Mouse (Mus musculus) bone marrow macrophage, adult 2 months (primary cell): ENCODE measurements at regions not wholly inside any gene's neighbourhood (a gene's known extent, or its start where the extent isn't known, plus 50 kb on each side); places are given as distances from the start of the nearest gene placed in this dataset.
"Not testable (repeated sequence)": the region's sequence is repeated elsewhere in the genome, so short reads cannot be mapped to it uniquely, and the experiment has no call there.

ENCODE experiments used
- H3K27ac ChIP-seq: 2 replicates; pipeline ENCODE4 v1.5.1; 2012; ENCODE audit warnings: low read depth, low read length; ENCODE audit not compliant: insufficient read depth
- H3K4me1 ChIP-seq: 2 replicates; pipeline ENCODE4 v1.6.1; 2012; ENCODE audit warnings: low read length; ENCODE audit not compliant: control insufficient read depth, insufficient read depth
- H3K4me3 ChIP-seq: 2 replicates; pipeline ENCODE4 v1.5.1; 2012; ENCODE audit warnings: mild to moderate bottlenecking, low read length, moderate library complexity; ENCODE audit not compliant: insufficient read depth
- CTCF ChIP-seq: IDR thresholded peaks from 2 replicates; pipeline ENCODE4 v1.5.1; 2012; ENCODE audit warnings: low read depth, mild to moderate bottlenecking, low read length, moderate library complexity
- POLR2A ChIP-seq: IDR thresholded peaks from 2 replicates; pipeline ENCODE4 v1.6.1; 2012; ENCODE audit warnings: mild to moderate bottlenecking, low read depth, low read length, borderline replicate concordance

- no peak for TF ChIP-seq CTCF
- TF ChIP-seq POLR2A, result no peak
Observed at GRCm38 (mm10) chr6:100402716-100403115, 115.4 kb upstream of the Rybp start.

GRCm38 (mm10) chr6:100401728-100402127, 114.4 kb upstream of the Rybp start:
- TF ChIP-seq CTCF (no peak), POLR2A (no peak)

More at GRCm38 (mm10) chr6:100402716-100403115, 115.4 kb upstream of the Rybp start:
- Histone ChIP-seq H3K4me1 (peaks cover 23% of the 10 kb centered on the region), H3K27ac (no peak overlapping the region), H3K4me3 (no peak overlapping the region)

GRCm38 (mm10) chr6:100399387-100399786, 112.1 kb upstream of the Rybp start:
- H3K4me1 ChIP-seq, result peaks cover 23% of the 10 kb centered on the region
- H3K27ac ChIP-seq, H3K4me3 ChIP-seq: not testable (repeated sequence)

More at GRCm38 (mm10) chr6:100401728-100402127, 114.4 kb upstream of the Rybp start:
- Histone ChIP-seq H3K4me1 (peaks cover 23% of the 10 kb centered on the region), H3K4me3 (no peak overlapping the region), H3K27ac (no peak overlapping the region)

- Histone ChIP-seq H3K4me3 (no peak overlapping the region), H3K4me1 (peaks cover 13% of the 10 kb centered on the region)
- TF ChIP-seq POLR2A (no peak), CTCF (no peak)
Observed at GRCm38 (mm10) chr6:100396311-100397200, 109.3 kb upstream of the Rybp start.

GRCm38 (mm10) chr6:100390258-100390910, 103.1 kb upstream of the Rybp start:
- H3K27ac ChIP-seq, result no peak overlapping the region
- no peak overlapping the region for H3K4me3 ChIP-seq
- H3K4me1 ChIP-seq, result peaks cover 3% of the 10 kb centered on the region
- TF ChIP-seq CTCF (no peak), POLR2A (no peak)

More at GRCm38 (mm10) chr6:100396311-100397200, 109.3 kb upstream of the Rybp start:
- H3K27ac ChIP-seq, result no peak overlapping the region

GRCm38 (mm10) chr6:100387042-100387441, 99.8 kb upstream of the Rybp start:
- TF ChIP-seq CTCF, result no peak
- no peak for TF ChIP-seq POLR2A
- H3K4me3 ChIP-seq, result no peak overlapping the region
- H3K27ac ChIP-seq, result no peak overlapping the region
- peaks cover 3% of the 10 kb centered on the region for H3K4me1 ChIP-seq

GRCm38 (mm10) chr6:100385640-100386039, 98.4 kb upstream of the Rybp start:
- no peak overlapping the region for H3K4me3 ChIP-seq
- no peak overlapping the region for H3K27ac ChIP-seq
- TF ChIP-seq CTCF (no peak), POLR2A (no peak)
- peaks cover 13% of the 10 kb centered on the region for H3K4me1 ChIP-seq

- no peak for TF ChIP-seq POLR2A
- no peak for TF ChIP-seq CTCF
- Histone ChIP-seq H3K27ac (peak overlapping the region; percentile 67), H3K4me1 (peaks cover 16% of the 10 kb centered on the region), H3K4me3 (no peak overlapping the region)
Observed at GRCm38 (mm10) chr6:100381046-100381445, 93.8 kb upstream of the Rybp start.

GRCm38 (mm10) chr6:100380536-100380935, 93.3 kb upstream of the Rybp start:
- Histone ChIP-seq H3K27ac (peak overlapping the region; percentile 67), H3K4me1 (peaks cover 16% of the 10 kb centered on the region), H3K4me3 (no peak overlapping the region)
- no peak for TF ChIP-seq POLR2A
- TF ChIP-seq CTCF, result no peak

- Histone ChIP-seq H3K4me1 (peaks cover 16% of the 10 kb centered on the region), H3K27ac (no peak overlapping the region)
Observed at GRCm38 (mm10) chr6:100379792-100380191, 92.5 kb upstream of the Rybp start.

More at GRCm38 (mm10) chr6:100379792-100380191, 92.5 kb upstream of the Rybp start:
- TF ChIP-seq CTCF (no peak), POLR2A (no peak)
- H3K4me3 ChIP-seq, result no peak overlapping the region
